Mouse (Mus musculus): ENCODE measurements around the gene Spib. TPM values are rescaled to one million over a fixed set of nuclear protein-coding genes. Genes with fewer than 3 reads are reported as not detected.
A peak's percentile ranks its signal among the peaks of the same experiment; 100 is the strongest.

Gene Spib
- total RNA-seq, 2 experiments from 2014 or later = 0.84 to 2.9 TPM

- no peak for DNase-seq (ENCODE audit: low spot score in 2 of 2)
Measured at GRCm38 (mm10) chr7:44490281-44490680, 41.6 kb downstream of the Spib start.

GRCm38 (mm10) chr7:44488545-44488944 lies 43.3 kb downstream of the Spib start:
- no peak for DNase-seq (ENCODE audit: low spot score in 2 of 2)

DNA sequence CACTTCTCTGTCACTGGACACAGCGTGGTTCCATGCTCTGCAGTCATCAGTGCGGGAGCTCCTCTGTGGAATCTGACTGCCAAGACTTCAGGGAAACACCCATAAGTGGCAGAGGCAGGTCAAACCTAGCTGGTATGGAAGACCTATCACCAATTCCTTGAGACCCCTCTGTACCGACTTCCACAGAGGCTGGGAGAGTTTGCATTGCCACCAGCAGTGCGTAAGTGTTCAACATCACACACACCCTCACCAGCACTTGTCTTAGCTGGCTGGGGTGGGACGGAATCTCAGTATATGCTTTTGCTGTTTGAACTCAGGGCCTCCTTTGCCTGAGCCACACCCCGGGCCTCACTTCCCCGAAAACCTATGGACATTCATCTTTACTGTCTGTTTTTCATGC lies 43.9 kb downstream of the Spib start:
- no peak for DNase-seq (ENCODE audit: low spot score in 2 of 2)

- DNase-seq (ENCODE audit: low spot score in 2 of 2) = no peak
Measured at GRCm38 (mm10) chr7:44486927-44487575, 44.8 kb downstream of the Spib start.

- DNase-seq (ENCODE audit: low spot score in 2 of 2) = no peak
Measured at GRCm38 (mm10) chr7:44485572-44486195, 46.2 kb downstream of the Spib start.

DNA sequence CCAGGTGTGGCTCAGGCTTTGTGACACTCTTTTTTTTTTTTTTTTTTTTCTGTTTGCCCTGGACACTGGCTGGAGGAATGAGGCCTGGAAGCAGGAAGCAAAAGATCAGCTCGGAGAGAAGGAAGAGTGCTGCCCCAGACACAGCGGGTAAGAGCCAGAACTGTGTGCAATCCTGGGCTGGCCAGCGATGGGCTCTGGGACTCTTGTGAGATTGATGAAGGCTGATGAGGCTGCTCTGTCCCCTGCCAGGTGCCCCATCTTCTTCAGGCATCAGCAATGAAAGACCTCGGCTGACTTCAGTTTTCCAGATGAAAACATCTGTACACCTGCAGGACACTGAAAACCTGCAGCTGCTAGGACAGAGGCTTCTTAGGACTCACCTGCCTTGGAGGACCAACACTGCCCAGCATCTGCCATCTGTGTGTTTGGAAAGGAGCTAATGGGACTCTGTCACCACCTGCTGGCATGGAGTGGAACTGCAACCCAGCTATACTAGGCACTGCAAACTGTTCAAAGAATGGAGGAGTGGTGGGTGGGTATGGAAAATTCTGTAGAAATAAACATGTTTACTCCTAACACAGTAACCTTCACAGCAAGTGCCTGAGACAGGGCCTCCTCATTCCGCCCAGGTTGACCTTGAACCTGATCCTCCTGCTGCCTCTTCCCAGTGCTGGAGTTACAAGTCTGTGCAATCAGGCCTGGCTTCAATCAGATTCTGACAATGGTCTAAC lies 46.9 kb downstream of the Spib start:
- peak in 1 of 2 experiments; percentile 55 for DNase-seq (ENCODE audit: low spot score in 2 of 2)

- no peak for DNase-seq (ENCODE audit: low spot score in 2 of 2)
Measured at GRCm38 (mm10) chr7:44484109-44484508, 47.8 kb downstream of the Spib start.

DNA sequence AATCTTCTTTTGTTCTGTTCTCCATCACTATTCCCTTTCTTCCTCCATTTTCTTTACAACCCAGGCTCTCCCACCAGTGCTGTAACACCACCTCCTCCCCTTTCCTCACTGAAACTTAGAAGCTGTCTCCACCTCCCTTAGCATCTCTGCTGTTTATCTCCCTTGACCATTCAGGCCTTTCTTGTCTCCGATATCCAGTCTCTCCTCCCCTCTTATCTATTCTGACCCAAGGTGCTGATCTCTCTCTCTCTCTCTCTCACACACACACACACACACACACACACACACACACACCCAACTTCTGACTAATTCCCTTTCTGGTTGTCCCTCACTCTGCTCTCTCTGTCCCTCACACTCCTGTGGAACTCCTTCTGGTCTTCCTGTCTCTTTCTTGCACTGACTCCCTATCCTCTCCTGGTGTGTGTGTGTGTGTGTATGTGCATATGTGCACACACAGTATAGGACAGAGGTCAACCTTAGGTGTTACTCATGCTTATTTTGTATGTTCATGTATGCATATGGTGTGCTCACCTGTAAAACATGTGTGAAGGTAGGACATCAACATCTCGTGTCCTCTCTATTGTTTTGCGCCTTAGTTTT lies 48.9 kb downstream of the Spib start:
- no peak for DNase-seq (ENCODE audit: low spot score in 2 of 2)

Small RNA genes within 50 kb of the gene (microRNA-seq; reads per million reads assigned to microRNA genes)
- not detected for gene Mir7053

Other genes with a start within 250 kb of the Spib start
- gene Clec11a, start 225.2 kb downstream of the Spib start, total RNA-seq (2021) = 1 to 10 TPM; 6.0 to 7.1 TPM
- 10 to 100 TPM; 12.0 to 16.9 TPM for gene Shank1, start 221.8 kb downstream of the Spib start, total RNA-seq (2021)
- 1 to 10 TPM; 3.6 to 4.4 TPM for gene Syt3, start 148.0 kb downstream of the Spib start, total RNA-seq (2021)
- 1 to 10 TPM; 1.0 to 2.0 TPM for gene 1700008O03Rik, start 146.3 kb downstream of the Spib start, total RNA-seq (2021)
- gene Lrrc4b, start 103.1 kb downstream of the Spib start, total RNA-seq (2021) = 10 to 100 TPM; 18.7 to 18.8 TPM
- gene Aspdh, start 66.7 kb downstream of the Spib start, total RNA-seq (2021) = 1 to 10 TPM; 3.2 to 6.2 TPM
- gene Josd2, start 64.1 kb downstream of the Spib start, total RNA-seq (2021) = 10 to 100 TPM; 40.3 to 48.1 TPM
- gene Emc10, start 35.5 kb downstream of the Spib start, total RNA-seq (2021) = 10 to 100 TPM; 84.1 to 90.2 TPM
- 10 to 100 TPM; 21.6 to 22.7 TPM for gene Fam71e1, start 35.5 kb downstream of the Spib start, total RNA-seq (2021)
- 1 to 10 TPM; 6.6 to 9.9 TPM for gene Mybpc2, start 7.4 kb downstream of the Spib start, total RNA-seq (2021)
- gene Pold1, start 16.8 kb upstream of the Spib start, total RNA-seq (2021) = 10 to 100 TPM; 41.4 to 49.3 TPM
- gene Nr1h2, start 21.9 kb upstream of the Spib start, total RNA-seq (2021) = 100 to 1,000 TPM; 128 to 129 TPM
- 10 to 100 TPM in 1 of 2 experiments, 1 to 10 TPM in 1; 2.5 to 18.3 TPM for gene Napsa, start 40.3 kb upstream of the Spib start, total RNA-seq (2021)
- 1 to 10 TPM; 7.6 to 9.9 TPM for gene Kcnc3, start 58.6 kb upstream of the Spib start, total RNA-seq (2021)
- gene Myh14, start 138.8 kb upstream of the Spib start, total RNA-seq (2021) = 1 to 10 TPM; 7.0 to 8.2 TPM
- not detected for gene Izumo2, start 176.7 kb upstream of the Spib start, total RNA-seq (2021)
- gene Vrk3, start 216.3 kb upstream of the Spib start, total RNA-seq (2021) = 10 to 100 TPM; 42.8 to 43.4 TPM
- 1 to 10 TPM; 1.1 to 1.3 TPM for gene Zfp473, start 219.0 kb upstream of the Spib start, total RNA-seq (2021)

Data from adrenal gland, postnatal 4 days (tissue).